Mouse (Mus musculus) heart, postnatal 0 days (tissue): ENCODE results near the gene Podxl. TPM values are rescaled to one million over a fixed set of nuclear protein-coding genes. Genes with fewer than 3 reads are reported as not detected.

ENCODE experiments used
- ATAC-seq: fragments of 200-750 bp; cut with Nextera tagmentation; 2 replicates; pipeline ENCODE4 v1.8.0; 2017; ENCODE audit warnings: low read depth, moderate number of reproducible peaks, moderate library complexity; ENCODE audit not compliant: insufficient read depth
- DNase-seq: peaks from one replicate; pipeline ENCODE4 v3.0.0-alpha.2; 2016; ENCODE audit warnings: low spot score
- H3K27ac ChIP-seq: fragments of 300-500 bp; sonication (generic); 2 replicates; pipeline ENCODE4 v1.5.1; 2014; ENCODE audit warnings: low read depth, mild to moderate bottlenecking
- H3K27me3 ChIP-seq: fragments of 300-500 bp; sonication (generic); 2 replicates; pipeline ENCODE4 v1.6.1; 2014; ENCODE audit warnings: low read length, mixed read lengths; ENCODE audit not compliant: control insufficient read depth, insufficient read depth
- H3K36me3 ChIP-seq: fragments of 300-500 bp; sonication (generic); replicated peaks from 2 replicates; pipeline ENCODE4 v1.6.1; 2014; ENCODE audit warnings: low read length, mixed read lengths; ENCODE audit not compliant: control insufficient read depth, insufficient read depth
- H3K4me1 ChIP-seq: fragments of 300-500 bp; sonication (generic); 2 replicates; pipeline ENCODE4 v1.6.1; 2014; ENCODE audit warnings: antibody characterized with exemption; ENCODE audit not compliant: control insufficient read depth, insufficient read depth
- H3K4me2 ChIP-seq: fragments of 300-500 bp; sonication (generic); 2 replicates; pipeline ENCODE4 v1.6.1; 2014; ENCODE audit warnings: low read depth, mild to moderate bottlenecking, low read length, moderate library complexity
- H3K4me3 ChIP-seq: fragments of 300-500 bp; sonication (generic); 2 replicates; pipeline ENCODE4 v1.5.1; 2014; ENCODE audit warnings: low read depth, low read length
- H3K9ac ChIP-seq: fragments of 300-500 bp; sonication (generic); replicated peaks from 2 replicates; pipeline ENCODE4 v1.6.1; 2014; ENCODE audit warnings: low read depth, low read length, mixed read lengths
- H3K9me3 ChIP-seq: fragments of 300-500 bp; sonication (generic); replicated peaks from 2 replicates; pipeline ENCODE4 v1.6.1; 2016; ENCODE audit warnings: low read length; ENCODE audit not compliant: control insufficient read depth
- CTCF ChIP-seq: IDR thresholded peaks from 2 replicates; pipeline ENCODE4 v1.5.1; 2016; ENCODE audit warnings: antibody characterized with exemption, control low read depth, low read depth
- EP300 ChIP-seq: IDR thresholded peaks from 2 replicates; pipeline ENCODE4 v1.6.1; 2016; ENCODE audit warnings: antibody characterized with exemption, low read depth
- WGBS: fragments of 180-500 bp; shearing (Covaris S2); extraction: QIAGEN DNeasy Blood & Tissue Kit; methylation state at CpG from one replicate; pipeline ENCODE4 v1.1.7; 2014; 5-methylcytosine and 5-hydroxymethylcytosine counted together
- polyA plus RNA-seq: library from polyadenylated mRNA; unstranded; fragments of >200 nt; fragmentation: Nextera tagmentation; extraction: Ambion mirVana; gene quantifications from 2 replicates; pipeline ENCODE4 v1.2.1, GENCODE M21; 2015
- total RNA-seq: library from RNA; depleted of rRNA; stranded (reverse); fragments of >200 nt; gene quantifications from 2 replicates; pipeline ENCODE4 v1.2.3, GENCODE M21; 2014; ENCODE audit warnings: low replicate concordance

Gene Podxl
- total and polyA plus RNA-seq, 2 experiments from 2014 or later: 17.6 to 44.0 TPM

GRCm38 (mm10) chr6:31556460-31557100 is 7.2 kb downstream of the Podxl start:
- no peaks in the 10 kb centered on the region for H3K36me3 ChIP-seq
- TF ChIP-seq CTCF (no peak), EP300 (no peak)
- no peak overlapping the region for H3K27ac ChIP-seq
- no peak overlapping the region for H3K9ac ChIP-seq
- no peak for ATAC-seq
- 89% methylated on average over 7 of the region's 7 CpGs for WGBS
- H3K4me1 ChIP-seq: no peaks in the 10 kb centered on the region
- DNase-seq: no peak
- no peaks in the 10 kb centered on the region for H3K27me3 ChIP-seq
- no peak overlapping the region for H3K4me3 ChIP-seq
- no peak overlapping the region for H3K4me2 ChIP-seq
- H3K9me3 ChIP-seq: no peaks in the 10 kb centered on the region

- DNase-seq (no peak), ATAC-seq (no peak)
- peak overlapping the region; percentile 25; the same call in 1 of the 2 replicates for H3K27ac ChIP-seq
- TF ChIP-seq CTCF: no peak
- TF ChIP-seq EP300: no peak
- H3K27me3 ChIP-seq: no peaks in the 10 kb centered on the region
- H3K4me3 ChIP-seq: no peak overlapping the region
- 0 out of 2 replicates have a peak overlapping the region, but pooled peaks have one; percentile 2 for H3K4me2 ChIP-seq
- H3K9ac ChIP-seq: no peak overlapping the region
- no peaks in the 10 kb centered on the region for H3K36me3 ChIP-seq
- no peaks in the 10 kb centered on the region for H3K9me3 ChIP-seq
- peaks cover 23% of the 10 kb centered on the region for H3K4me1 ChIP-seq
- 66% methylated on average over 22 of the region's 22 CpGs for WGBS
Observed at GRCm38 (mm10) chr6:31550876-31551532, 12.8 kb downstream of the Podxl start.

- Histone ChIP-seq H3K9me3 (no peaks in the 10 kb centered on the region), H3K27me3 (no peaks in the 10 kb centered on the region), H3K27ac (peak overlapping the region; percentile 54), H3K9ac (no peak overlapping the region; the same call in 1 of the 2 replicates), H3K4me3 (no peak overlapping the region), H3K4me2 (no peak overlapping the region), H3K4me1 (peaks cover 28% of the 10 kb centered on the region), H3K36me3 (no peaks in the 10 kb centered on the region)
- peak; percentile 94 for ATAC-seq
- WGBS: 28% methylated on average over 5 of the region's 5 CpGs
- TF ChIP-seq EP300: no peak
- 0 out of 2 replicates have a peak, but pooled peaks have one; percentile 4 for TF ChIP-seq CTCF
- peak; percentile 78 for DNase-seq
Observed at GRCm38 (mm10) chr6:31549361-31550051, 14.3 kb downstream of the Podxl start.

- Histone ChIP-seq H3K27ac (peak overlapping the region; percentile 63), H3K4me1 (peaks cover 29% of the 10 kb centered on the region), H3K9ac (no peak overlapping the region), H3K4me3 (no peak overlapping the region), H3K36me3 (no peaks in the 10 kb centered on the region), H3K9me3 (no peaks in the 10 kb centered on the region), H3K4me2 (peak overlapping the region; percentile 33), H3K27me3 (no peaks in the 10 kb centered on the region)
- DNase-seq (peak; percentile 69), ATAC-seq (peak; percentile 64)
- no peak for TF ChIP-seq CTCF
- peak; percentile 74 for TF ChIP-seq EP300
- 33% methylated on average over 4 of the region's 4 CpGs for WGBS
Observed at GRCm38 (mm10) chr6:31544318-31544717, 19.5 kb downstream of the Podxl start.

- 71% methylated on average over 6 of the region's 6 CpGs for WGBS
Observed at GRCm38 (mm10) chr6:31540018-31540417, 23.8 kb downstream of the Podxl start.

More at GRCm38 (mm10) chr6:31540018-31540417, 23.8 kb downstream of the Podxl start:
- no peak for TF ChIP-seq CTCF
- TF ChIP-seq EP300: no peak
- Histone ChIP-seq H3K9me3 (no peaks in the 10 kb centered on the region), H3K4me2 (no peak overlapping the region), H3K4me3 (no peak overlapping the region), H3K9ac (no peak overlapping the region), H3K27me3 (no peaks in the 10 kb centered on the region), H3K36me3 (no peaks in the 10 kb centered on the region), H3K27ac (no peak overlapping the region), H3K4me1 (peaks cover 10% of the 10 kb centered on the region)
- no peak for DNase-seq
- no peak for ATAC-seq
